Mouse (Mus musculus) T-helper 2 cell (primary cell): ENCODE results near the gene Mrps11.

Experiments used
- in situ Hi-C: fragments of 300-600 bp; cut with MboI, MseI; formaldehyde crosslinking; loops from one replicate; pipeline ENCODE4 v1.15.1; 2025; ENCODE audit warnings: high pct_unique_total_duplicates

Mrps11 gene

GRCm38 (mm10) chr7:78782639-78783581 is at the start of gene Mrps11, which contains the start of gene Mrpl46:
Mrps11 (plus strand) TSS chr7:78783119.
Mrpl46 (minus strand) TSS chr7:78783531.
- in situ Hi-C loops, result no loop called here

- in situ Hi-C loops, result no loop called here
Measured at GRCm38 (mm10) chr7:78737196-78737595, 45.7 kb upstream of the Mrps11 start.

GRCm38 (mm10) chr7:78737614-78738210 is 45.2 kb upstream of the Mrps11 start, which contains the start of gene Ntrk3:
Ntrk3 (minus strand) TSS chr7:78738012.
- in situ Hi-C loops, result no loop called here

GRCm38 (mm10) chr7:78739351-78740000 is 43.4 kb upstream of the Mrps11 start:
- in situ Hi-C loops, result no loop called here

- in situ Hi-C loops, result no loop called here
Measured at GRCm38 (mm10) chr7:78743731-78744385, 39.1 kb upstream of the Mrps11 start.

GRCm38 (mm10) chr7:78752961-78753360 is 30.0 kb upstream of the Mrps11 start:
- in situ Hi-C loops, result loop anchor here (25.0 kb wide), 2 partner anchors 316 to 1616 kb away; no protein-coding TSS in a partner anchor

GRCm38 (mm10) chr7:78753752-78754457 is 29.0 kb upstream of the Mrps11 start:
- in situ Hi-C loops, result loop anchor here (25.0 kb wide), 2 partner anchors 317 to 1617 kb away; no protein-coding TSS in a partner anchor

- in situ Hi-C loops, result loop anchor here (25.0 kb wide), 2 partner anchors 317 to 1617 kb away; no protein-coding TSS in a partner anchor
Measured at GRCm38 (mm10) chr7:78754458-78755000, 28.4 kb upstream of the Mrps11 start.

GRCm38 (mm10) chr7:78763801-78764200 is 19.1 kb upstream of the Mrps11 start:
- in situ Hi-C loops, result loop anchor here (5.0 to 25.0 kb wide), 4 partner anchors 86 to 1626 kb away; no protein-coding TSS in a partner anchor

GRCm38 (mm10) chr7:78765215-78765631 is 17.7 kb upstream of the Mrps11 start:
- in situ Hi-C loops, result loop anchor here (5.0 to 25.0 kb wide), 3 partner anchors 198 to 1628 kb away; no protein-coding TSS in a partner anchor

GRCm38 (mm10) chr7:78766019-78766683 is 16.8 kb upstream of the Mrps11 start:
- in situ Hi-C loops, result loop anchor here (5.0 to 25.0 kb wide), 3 partner anchors 199 to 1629 kb away; no protein-coding TSS in a partner anchor

GRCm38 (mm10) chr7:78767929-78768531 is 14.9 kb upstream of the Mrps11 start:
- in situ Hi-C loops, result loop anchor here (5.0 to 25.0 kb wide), 3 partner anchors 201 to 1631 kb away; no protein-coding TSS in a partner anchor

GRCm38 (mm10) chr7:78769075-78769652 is 13.8 kb upstream of the Mrps11 start:
- in situ Hi-C loops, result loop anchor here (5.0 to 25.0 kb wide), 3 partner anchors 202 to 1632 kb away; no protein-coding TSS in a partner anchor

GRCm38 (mm10) chr7:78770936-78771335 is 12.0 kb upstream of the Mrps11 start:
- in situ Hi-C loops, result loop anchor here (25.0 kb wide), 2 partner anchors 334 to 1634 kb away; no protein-coding TSS in a partner anchor

GRCm38 (mm10) chr7:78778741-78779140 is 4.2 kb upstream of the Mrps11 start:
- in situ Hi-C loops, result no loop called here

GRCm38 (mm10) chr7:78785906-78786305 is 3.0 kb downstream of the Mrps11 start:
- in situ Hi-C loops, result loop anchor here (5.0 kb wide), 1 partner anchor 61 kb away; the partner anchor contains the start of gene Det1

GRCm38 (mm10) chr7:78787793-78788380 is 5.0 kb downstream of the Mrps11 start:
- in situ Hi-C loops, result loop anchor here (5.0 kb wide), 1 partner anchor 59 kb away; the partner anchor contains the start of gene Det1
